Mouse (Mus musculus): ENCODE measurements at regions not wholly inside any gene's neighbourhood (a gene's known extent, or its start where the extent isn't known, plus 50 kb on each side); places are given as distances from the start of the nearest gene placed in this dataset.

DNA sequence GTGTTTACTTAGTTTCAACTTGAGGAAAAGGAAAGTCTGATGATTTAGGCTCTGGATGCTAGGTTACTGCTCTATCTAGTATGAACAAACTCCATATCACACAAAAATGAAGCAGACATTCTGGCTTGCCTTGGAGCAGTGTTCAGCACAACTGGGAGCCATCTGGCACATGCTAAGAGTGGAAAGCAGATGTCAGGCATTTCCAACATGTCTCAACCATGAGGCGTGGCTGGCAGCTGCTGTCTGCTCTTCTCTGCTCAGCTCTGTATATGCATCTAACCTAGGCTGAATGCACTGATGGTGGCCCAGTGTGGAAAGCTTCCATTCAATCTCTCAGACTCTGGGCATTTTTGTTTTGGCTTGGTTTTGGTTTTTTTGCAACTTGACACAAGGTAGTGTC, 493.0 kb upstream of the Hs6st1 start:
- TF ChIP-seq HCFC1 (IDR thresholded peaks at IDR 0.05; ENCODE audit: borderline replicate concordance, insufficient read depth, low read length) (no peak), ZNF384 (IDR thresholded peaks at IDR 0.05; ENCODE audit: low read depth, low read length) (no peak), CHD2 (IDR thresholded peaks at IDR 0.05; ENCODE audit: low read depth, low read length) (no peak), MAFK (IDR thresholded peaks at IDR 0.05; ENCODE audit: insufficient read depth, low read depth, low read length) (no peak)
